Mouse (Mus musculus) forebrain, embryonic 11.5 days (tissue): ENCODE results near the gene Tmem178. TPM values are rescaled to one million over a fixed set of nuclear protein-coding genes. Genes with fewer than 3 reads are reported as not detected.
"Not testable (repeated sequence)": the region's sequence is repeated elsewhere in the genome, so short reads cannot be mapped to it uniquely, and the experiment has no call there.

ENCODE experiments used
- ATAC-seq: fragments of 200-750 bp; cut with Nextera tagmentation; replicated peaks from 2 replicates; pipeline ENCODE4 v1.8.0; 2017; ENCODE audit warnings: moderate TSS enrichment; ENCODE audit not compliant: low FRiP score
- DNase-seq: peaks from one replicate; pipeline ENCODE4 v3.0.0-alpha.2; 2017; ENCODE audit warnings: low spot score
- H3K27ac ChIP-seq: fragments of 300-500 bp; sonication (generic); 2 replicates; pipeline ENCODE4 v1.5.1; 2014; ENCODE audit warnings: low read depth, low read length
- H3K27me3 ChIP-seq: fragments of 300-500 bp; sonication (generic); 2 replicates; pipeline ENCODE4 v1.6.1; 2014; ENCODE audit warnings: mild to moderate bottlenecking, low read length, mixed read lengths; ENCODE audit not compliant: control insufficient read depth, insufficient read depth
- H3K36me3 ChIP-seq: fragments of 300-500 bp; sonication (generic); 2 replicates; pipeline ENCODE4 v1.6.1; 2014; ENCODE audit warnings: mild to moderate bottlenecking, low read length, moderate library complexity, mixed read lengths; ENCODE audit not compliant: control insufficient read depth, insufficient read depth
- H3K4me1 ChIP-seq: fragments of 300-500 bp; sonication (generic); replicated peaks from 2 replicates; pipeline ENCODE4 v1.6.1; 2014; ENCODE audit warnings: low read length, mixed read lengths; ENCODE audit not compliant: control insufficient read depth, insufficient read depth
- H3K4me2 ChIP-seq: fragments of 300-500 bp; sonication (generic); 2 replicates; pipeline ENCODE4 v1.6.1; 2014; ENCODE audit warnings: low read depth, mild to moderate bottlenecking, low read length, moderate library complexity, mixed read lengths; ENCODE audit not compliant: severe bottlenecking
- H3K4me3 ChIP-seq: fragments of 300-500 bp; sonication (generic); 2 replicates; pipeline ENCODE4 v1.5.1; 2014; ENCODE audit warnings: low read depth, low read length
- H3K9ac ChIP-seq: fragments of 300-500 bp; sonication (generic); 2 replicates; pipeline ENCODE4 v1.6.1; 2014; ENCODE audit warnings: low read length
- H3K9me3 ChIP-seq: fragments of 300-500 bp; sonication (generic); 2 replicates; pipeline ENCODE4 v1.6.1; 2016; ENCODE audit warnings: low read length, mixed read lengths; ENCODE audit not compliant: control insufficient read depth
- whole genome bisulfite sequencing: fragments of 180-500 bp; shearing (Covaris S2); extraction: QIAGEN DNeasy Blood & Tissue Kit; methylation state at CpG from one replicate; pipeline ENCODE4 v1.1.7; 2014; 5-methylcytosine and 5-hydroxymethylcytosine counted together
- polyA plus RNA-seq: library from polyadenylated mRNA; unstranded; fragments of >200 nt; fragmentation: Nextera tagmentation; extraction: Ambion mirVana; gene quantifications from 2 replicates; pipeline ENCODE4 v1.2.1, GENCODE M21; 2014

Gene Tmem178
- polyA plus RNA-seq, 1 experiment from 2014 or later: 13.6 TPM

- 76% methylated on average over 5 of the region's 5 CpGs for WGBS
- H3K27me3 ChIP-seq: no peaks in the 10 kb centered on the region
- H3K4me3 ChIP-seq: no peak overlapping the region
- H3K4me1 ChIP-seq: no peaks in the 10 kb centered on the region
- no peak overlapping the region for H3K9ac ChIP-seq
- H3K27ac ChIP-seq: no peak overlapping the region
- ATAC-seq (no peak), DNase-seq (no peak)
- no peaks in the 10 kb centered on the region for H3K9me3 ChIP-seq
- no peaks in the 10 kb centered on the region for H3K36me3 ChIP-seq
- no peak overlapping the region for H3K4me2 ChIP-seq
Observed at GRCm38 (mm10) chr17:80936521-80936920, 7.9 kb upstream of the Tmem178 start.

DNA sequence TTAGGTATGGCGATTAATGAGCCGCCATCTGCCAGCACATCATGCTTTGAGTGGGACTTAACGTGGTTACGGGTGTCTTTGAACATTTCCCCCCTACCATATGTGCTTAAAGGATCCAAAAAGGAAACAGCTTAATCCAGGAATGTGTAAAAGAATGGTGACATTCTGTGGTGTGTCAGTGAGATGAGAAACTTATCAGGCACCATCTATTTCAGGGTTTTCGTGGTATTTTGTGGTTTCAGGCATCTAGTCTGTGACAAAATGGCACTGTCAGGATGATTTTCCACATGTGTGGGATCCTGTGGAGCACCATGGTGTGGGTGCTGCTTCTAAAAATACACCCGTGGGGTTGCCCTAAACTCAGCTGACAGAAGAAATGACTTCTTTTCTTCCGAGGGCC lies 4.6 kb upstream of the Tmem178 start:
- Histone ChIP-seq H3K27me3 (peaks cover 3% of the 10 kb centered on the region; the same call in 1 of the 2 replicates), H3K4me1 (0 out of 2 replicates have a peak, but pooled peaks cover 2% of the 10 kb centered on the region), H3K4me2 (no peak overlapping the region), H3K36me3 (no peaks in the 10 kb centered on the region), H3K9me3 (no peaks in the 10 kb centered on the region), H3K4me3 (no peak overlapping the region), H3K9ac (no peak overlapping the region), H3K27ac (no peak overlapping the region)
- ATAC-seq: no peak
- 93% methylated on average over 7 of the region's 7 CpGs for whole genome bisulfite sequencing
- DNase-seq: no peak

DNA sequence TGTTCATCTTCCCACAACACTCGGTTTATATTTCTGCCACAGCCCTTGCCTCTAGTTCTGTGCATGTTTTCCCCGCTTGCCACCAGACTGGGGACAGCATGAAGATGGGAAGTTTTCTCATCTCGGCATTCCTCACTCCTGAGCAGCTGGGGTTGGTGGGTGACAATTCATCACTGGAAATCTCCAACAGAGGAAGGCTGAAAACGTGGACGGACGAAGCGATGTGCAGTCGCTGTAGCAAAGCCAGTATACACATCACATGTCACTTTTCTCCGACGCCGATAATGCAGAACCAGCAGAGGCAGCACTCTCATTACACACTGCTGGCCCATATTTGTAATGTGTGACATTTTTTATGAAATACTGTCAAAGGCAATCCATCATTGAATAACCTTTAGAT lies 2.6 kb upstream of the Tmem178 start:
- H3K4me3 ChIP-seq: no peak overlapping the region
- DNase-seq: no peak
- H3K36me3 ChIP-seq: no peaks in the 10 kb centered on the region
- no peak overlapping the region for H3K9ac ChIP-seq
- no peak for ATAC-seq
- H3K27me3 ChIP-seq: peaks cover 3% of the 10 kb centered on the region; the same call in 1 of the 2 replicates
- H3K4me1 ChIP-seq: 0 out of 2 replicates have a peak, but pooled peaks cover 2% of the 10 kb centered on the region
- H3K9me3 ChIP-seq: no peaks in the 10 kb centered on the region
- 81% methylated on average over 11 of the region's 11 CpGs for WGBS
- no peak overlapping the region for H3K27ac ChIP-seq
- H3K4me2 ChIP-seq: no peak overlapping the region

DNA sequence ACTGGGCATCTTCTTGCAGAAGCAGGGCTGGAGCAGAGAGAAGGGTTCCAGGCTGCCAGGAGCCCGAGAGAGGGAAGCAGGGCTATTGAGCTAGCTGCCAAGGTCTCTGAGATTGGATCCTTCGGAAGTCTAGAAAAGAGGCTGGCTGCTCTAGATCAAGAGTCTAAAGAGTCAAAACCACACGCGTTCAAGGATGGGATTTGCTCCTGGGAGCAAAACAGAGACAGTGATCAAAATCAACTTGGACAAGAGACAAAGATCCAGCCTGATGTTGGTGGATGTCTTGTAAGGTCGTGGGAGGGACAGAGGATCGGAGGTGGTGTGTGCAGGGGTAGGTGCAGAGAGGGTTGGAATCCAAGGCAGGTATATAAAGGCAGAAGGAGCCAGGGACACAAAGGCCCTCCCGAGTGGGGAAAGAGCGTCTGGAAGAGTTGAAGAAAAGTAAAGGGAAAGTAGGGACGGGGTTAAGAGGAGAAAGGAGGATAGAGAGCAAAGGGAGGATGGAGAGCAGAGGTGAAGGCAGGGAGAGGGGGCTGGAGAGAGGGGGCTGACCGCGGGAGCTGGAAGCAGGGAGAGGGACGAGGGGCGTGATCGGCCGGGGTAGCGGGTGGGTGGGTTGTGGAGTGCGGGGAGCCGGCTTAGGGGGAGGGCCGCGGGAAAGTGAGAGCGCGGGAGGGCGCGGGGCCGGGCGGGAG lies 450 bp upstream of the Tmem178 start:
- Histone ChIP-seq H3K9me3 (no peaks in the 10 kb centered on the region), H3K9ac (peak overlapping the region; percentile 83), H3K4me2 (peak overlapping the region; percentile 96), H3K4me1 (0 out of 2 replicates have a peak, but pooled peaks cover 2% of the 10 kb centered on the region), H3K27me3 (peaks cover 3% of the 10 kb centered on the region; the same call in 1 of the 2 replicates), H3K36me3 (no peaks in the 10 kb centered on the region), H3K4me3 (peak overlapping the region; percentile 75), H3K27ac (no peak overlapping the region)
- 7% methylated on average over 17 of the region's 26 CpGs for WGBS
- DNase-seq (no peak), ATAC-seq (peak; percentile 10; the same call in 1 of the 2 replicates)

- not testable (repeated sequence) for H3K9ac ChIP-seq, H3K36me3 ChIP-seq, H3K4me1 ChIP-seq, H3K9me3 ChIP-seq, H3K27ac ChIP-seq, H3K27me3 ChIP-seq, DNase-seq, ATAC-seq
- 37% methylated on average over 8 of the region's 8 CpGs for WGBS
- Histone ChIP-seq H3K4me2 (peak overlapping the region; percentile 48), H3K4me3 (peak overlapping the region; percentile 23)
Observed at GRCm38 (mm10) chr17:80945510-80945909, 1.1 kb downstream of the Tmem178 start.

- peaks cover 3% of the 10 kb centered on the region; the same call in 1 of the 2 replicates for H3K27me3 ChIP-seq
- no peak overlapping the region for H3K27ac ChIP-seq
- peak overlapping the region; percentile 5; the same call in 1 of the 2 replicates for H3K4me2 ChIP-seq
- no peaks in the 10 kb centered on the region for H3K9me3 ChIP-seq
- H3K4me1 ChIP-seq: 0 out of 2 replicates have a peak, but pooled peaks cover 2% of the 10 kb centered on the region
- 81% methylated on average over 5 of the region's 5 CpGs for whole genome bisulfite sequencing
- DNase-seq: no peak
- 0 out of 2 replicates have a peak overlapping the region, but pooled peaks have one; percentile 23 for H3K4me3 ChIP-seq
- no peak overlapping the region for H3K9ac ChIP-seq
- no peaks in the 10 kb centered on the region for H3K36me3 ChIP-seq
- no peak for ATAC-seq
Observed at GRCm38 (mm10) chr17:80946091-80946885, 1.9 kb downstream of the Tmem178 start.

DNA sequence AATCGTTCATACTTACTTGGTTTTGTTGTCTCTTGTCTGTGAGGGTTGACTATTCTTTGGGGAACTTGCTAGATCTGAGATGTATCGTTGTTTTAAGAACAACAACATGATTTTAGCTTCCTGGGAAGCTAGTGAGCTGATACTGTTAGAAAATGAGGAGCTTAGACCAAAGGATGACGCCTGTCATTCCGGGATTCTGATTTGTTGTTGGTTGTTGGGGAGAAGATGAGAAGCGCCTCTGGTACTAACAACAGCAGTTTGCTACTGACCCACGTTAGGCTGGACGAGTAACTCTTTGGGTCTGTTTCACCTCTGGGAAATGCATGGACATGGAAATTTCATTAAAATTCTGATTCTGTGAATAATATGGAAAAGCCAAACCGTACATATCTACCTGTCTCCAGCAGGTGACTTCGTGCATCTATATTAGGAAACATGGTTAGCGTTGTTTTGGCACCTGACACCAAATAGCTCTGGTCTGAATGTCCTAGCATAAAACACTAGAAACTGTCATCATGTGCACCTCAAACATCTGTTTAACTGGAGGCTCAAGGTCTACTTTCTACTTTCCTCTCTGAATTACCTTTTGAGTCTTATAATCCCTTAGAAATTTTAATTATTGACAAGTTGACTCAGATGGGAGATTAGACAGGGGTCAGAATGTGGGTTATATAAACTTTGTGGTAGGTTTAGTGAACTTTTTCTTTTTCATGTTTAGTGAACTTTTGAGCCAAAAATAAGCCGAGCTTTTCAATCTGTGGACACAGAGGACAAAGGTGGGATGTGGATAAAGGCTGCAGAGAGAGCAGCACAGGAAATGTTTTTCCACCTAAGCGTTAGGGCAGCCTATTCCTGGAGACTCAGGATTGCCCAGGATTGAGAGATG lies 2.9 kb downstream of the Tmem178 start:
- no peak overlapping the region for H3K9ac ChIP-seq
- H3K27me3 ChIP-seq: peaks cover 3% of the 10 kb centered on the region; the same call in 1 of the 2 replicates
- ATAC-seq (no peak), DNase-seq (no peak)
- no peak overlapping the region for H3K4me2 ChIP-seq
- H3K36me3 ChIP-seq: no peaks in the 10 kb centered on the region
- 82% methylated on average over 12 of the region's 12 CpGs for WGBS
- no peaks in the 10 kb centered on the region for H3K9me3 ChIP-seq
- no peak overlapping the region for H3K4me3 ChIP-seq
- no peak overlapping the region for H3K27ac ChIP-seq
- H3K4me1 ChIP-seq: peaks cover 2% of the 10 kb centered on the region; the same call in 1 of the 2 replicates

- Histone ChIP-seq H3K27ac (no peak overlapping the region), H3K4me3 (no peak overlapping the region), H3K9ac (no peak overlapping the region), H3K36me3 (no peaks in the 10 kb centered on the region), H3K9me3 (no peaks in the 10 kb centered on the region), H3K4me1 (no peaks in the 10 kb centered on the region; the same call in 1 of the 2 replicates), H3K4me2 (no peak overlapping the region), H3K27me3 (no peaks in the 10 kb centered on the region; the same call in 1 of the 2 replicates)
- 83% methylated on average over 7 of the region's 7 CpGs for WGBS
- ATAC-seq: no peak
- DNase-seq: no peak
Observed at GRCm38 (mm10) chr17:80949382-80949781, 5.0 kb downstream of the Tmem178 start.
